Mouse (Mus musculus) pancreas, adult 10 weeks (tissue): ENCODE measurements around the gene Kpna6. TPM values are rescaled to one million over a fixed set of nuclear protein-coding genes. Genes with fewer than 3 reads are reported as not detected.

Experiments
- polyA plus RNA-seq: library from polyadenylated mRNA; stranded (reverse); fragments of 350-450 nt; fragmentation: Illumina TruSeq; extraction: RNeasy Lipid Tissue Mini Kit (QIAGEN cat#74804); gene quantifications from one replicate; pipeline ENCODE4 v1.2.3, GENCODE M21; 2015; ENCODE audit warnings: low read depth, low replicate concordance; ENCODE audit not compliant: insufficient read depth

The Kpna6 gene
- polyA plus RNA-seq: 7.3 TPM

GRCm38 (mm10) chr4:129672083-129672877, at the start of gene Kpna6:
Kpna6 (minus strand) TSS chr4:129672767.

GRCm38 (mm10) chr4:129696158-129696985, 23.8 kb upstream of the Kpna6 start, which contains the start of gene Tmem39b:
Tmem39b (minus strand) TSS chr4:129696838.

GRCm38 (mm10) chr4:129640638-129641467, 31.7 kb downstream of the Kpna6 start, which contains the start of gene Txlna:
Txlna (minus strand) TSS chr4:129641065.

GRCm38 (mm10) chr4:129623681-129624091, 48.9 kb downstream of the Kpna6 start, which contains the start of gene Ccdc28b:
Ccdc28b (minus strand) TSS chr4:129623947.

GRCm38 (mm10) chr4:129618786-129619691, 53.5 kb downstream of the Kpna6 start, which contains the start of gene Iqcc:
Iqcc (minus strand) TSS chr4:129619099.

GRCm38 (mm10) chr4:129614093-129614492, 58.5 kb downstream of the Kpna6 start, which contains the start of gene Dcdc2b:
Dcdc2b (minus strand) TSS chr4:129614257.

GRCm38 (mm10) chr4:129600233-129601158, 72.1 kb downstream of the Kpna6 start, which contains the start of the genes Eif3i and Tmem234:
Eif3i (minus strand) TSS chr4:129600648.
Tmem234 (plus strand) TSS chr4:129600668.

Other genes with a start within 250 kb of the Kpna6 start
- gene Zbtb8b, start 231.9 kb downstream of the Kpna6 start, polyA plus RNA-seq: not detected
- 15.5 TPM for gene Bsdc1, start 211.2 kb downstream of the Kpna6 start, polyA plus RNA-seq
- not detected for gene Tssk3, start 181.7 kb downstream of the Kpna6 start, polyA plus RNA-seq
- gene Fam229a, start 181.6 kb downstream of the Kpna6 start, polyA plus RNA-seq: not detected
- 7.8 TPM for gene Marcksl1, start 159.2 kb downstream of the Kpna6 start, polyA plus RNA-seq
- 13.8 TPM for gene Hdac1, start 130.1 kb downstream of the Kpna6 start, polyA plus RNA-seq
- gene Lck, start 99.1 kb downstream of the Kpna6 start, polyA plus RNA-seq: not detected
- 2.3 TPM for gene Fam167b, start 94.2 kb downstream of the Kpna6 start, polyA plus RNA-seq
- 62.4 TPM for gene Eif3i, start 72.1 kb downstream of the Kpna6 start, polyA plus RNA-seq
- gene Tmem234, start 72.1 kb downstream of the Kpna6 start, polyA plus RNA-seq: 67.7 TPM
- 4.6 TPM for gene Dcdc2b, start 58.5 kb downstream of the Kpna6 start, polyA plus RNA-seq
- gene Iqcc, start 53.7 kb downstream of the Kpna6 start, polyA plus RNA-seq: 5.6 TPM
- 26.3 TPM for gene Ccdc28b, start 48.8 kb downstream of the Kpna6 start, polyA plus RNA-seq
- gene Txlna, start 31.7 kb downstream of the Kpna6 start, polyA plus RNA-seq: 14.9 TPM
- 3.9 TPM for gene Tmem39b, start 24.1 kb upstream of the Kpna6 start, polyA plus RNA-seq
- 10.0 TPM for gene Khdrbs1, start 69.5 kb upstream of the Kpna6 start, polyA plus RNA-seq
- gene Ptp4a2, start 138.5 kb upstream of the Kpna6 start, polyA plus RNA-seq: 34.4 TPM